Mouse (Mus musculus): Measurements from ENCODE around the gene Psmb2. TPM values are rescaled to one million over a fixed set of nuclear protein-coding genes. Genes with fewer than 3 reads are reported as not detected.

Gene Psmb2
- polyA plus RNA-seq, 1 experiment: 236 TPM

- no peak overlapping the region for H3K4me2 ChIP-seq (ENCODE audit: low read depth)
- no peaks in the 10 kb centered on the region for H3K79me2 ChIP-seq (ENCODE audit: control insufficient read depth, insufficient read depth)
- H3ac ChIP-seq (ENCODE audit: control insufficient read depth, insufficient read length): no peak overlapping the region
- H3K4me3 ChIP-seq: no peak overlapping the region
- no peaks in the 10 kb centered on the region for H3K27me3 ChIP-seq (ENCODE audit: control insufficient read depth, insufficient read depth, insufficient read length)
- H3K36me3 ChIP-seq (ENCODE audit: control insufficient read depth, insufficient read depth): peaks cover 63% of the 10 kb centered on the region
- no peak for TF ChIP-seq TCF3 (IDR thresholded peaks at IDR 0.05; ENCODE audit: insufficient read length, low read depth)
Measured at GRCm38 (mm10) chr4:126706630-126707438, 29.4 kb downstream of the Psmb2 start.

DNA sequence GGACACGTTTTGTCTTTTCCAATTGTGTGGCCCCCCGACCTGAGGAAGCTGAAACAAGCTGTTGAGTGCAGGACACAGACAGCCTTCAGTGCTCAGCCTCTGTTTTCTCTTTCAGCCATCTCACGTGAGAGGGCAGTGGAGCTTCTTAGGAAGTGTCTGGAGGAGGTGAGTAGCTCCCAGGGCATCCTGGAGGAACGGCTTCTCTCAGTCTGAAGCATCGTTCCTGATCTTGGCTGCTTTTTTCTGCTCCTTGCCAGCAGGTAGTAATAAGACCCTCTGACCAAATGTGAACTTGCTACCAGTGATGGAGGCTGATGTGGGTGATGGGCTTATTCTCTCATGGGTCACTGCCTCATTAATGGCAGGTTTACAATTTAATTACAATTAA is 30.0 kb downstream of the Psmb2 start:
- no peaks in the 10 kb centered on the region for H3K79me2 ChIP-seq (ENCODE audit: control insufficient read depth, insufficient read depth)
- no peak overlapping the region for H3ac ChIP-seq (ENCODE audit: control insufficient read depth, insufficient read length)
- TF ChIP-seq E2F4 (IDR thresholded peaks at IDR 0.05; ENCODE audit: insufficient read depth): no peak
- no peak for TF ChIP-seq REST (IDR thresholded peaks at IDR 0.05; ENCODE audit: insufficient read depth, insufficient read length)
- no peak for TF ChIP-seq POLR2A (IDR thresholded peaks at IDR 0.05; ENCODE audit: insufficient read length, low read depth)
- TF ChIP-seq TCF3 (IDR thresholded peaks at IDR 0.05; ENCODE audit: insufficient read length, low read depth): no peak
- no peak for TF ChIP-seq MAX (IDR thresholded peaks at IDR 0.05; ENCODE audit: low read depth)
- no peak for TF ChIP-seq MYOD1 (IDR thresholded peaks at IDR 0.05; ENCODE audit: control insufficient read depth in 1 of 3, insufficient read length in 2 of 3, low read depth in 2 of 3)
- no peak for TF ChIP-seq MYOG (IDR thresholded peaks at IDR 0.05; ENCODE audit: control insufficient read depth in 1 of 3, insufficient read depth in 1 of 3, insufficient read length in 2 of 3, low read depth in 2 of 3)
- no peak for TF ChIP-seq CEBPB (IDR thresholded peaks at IDR 0.05; ENCODE audit: insufficient read depth, poor library complexity, severe bottlenecking)
- no peak for TF ChIP-seq USF1 (IDR thresholded peaks at IDR 0.05; ENCODE audit: low read depth)
- TF ChIP-seq TCF12 (IDR thresholded peaks at IDR 0.05; ENCODE audit: insufficient read depth, poor library complexity, severe bottlenecking): no peak
- no peak for TF ChIP-seq SRF (IDR thresholded peaks at IDR 0.05; ENCODE audit: control insufficient read depth, insufficient read length, low read depth)
- no peak for TF ChIP-seq POLR2AphosphoS2 (IDR thresholded peaks at IDR 0.05; ENCODE audit: insufficient read length, low read depth)
- H3K27me3 ChIP-seq (ENCODE audit: control insufficient read depth, insufficient read depth, insufficient read length): no peaks in the 10 kb centered on the region
- H3K4me3 ChIP-seq: no peak overlapping the region
- H3K36me3 ChIP-seq (ENCODE audit: control insufficient read depth, insufficient read depth): peaks cover 60% of the 10 kb centered on the region
- no peak overlapping the region for H3K4me2 ChIP-seq (ENCODE audit: low read depth)

DNA sequence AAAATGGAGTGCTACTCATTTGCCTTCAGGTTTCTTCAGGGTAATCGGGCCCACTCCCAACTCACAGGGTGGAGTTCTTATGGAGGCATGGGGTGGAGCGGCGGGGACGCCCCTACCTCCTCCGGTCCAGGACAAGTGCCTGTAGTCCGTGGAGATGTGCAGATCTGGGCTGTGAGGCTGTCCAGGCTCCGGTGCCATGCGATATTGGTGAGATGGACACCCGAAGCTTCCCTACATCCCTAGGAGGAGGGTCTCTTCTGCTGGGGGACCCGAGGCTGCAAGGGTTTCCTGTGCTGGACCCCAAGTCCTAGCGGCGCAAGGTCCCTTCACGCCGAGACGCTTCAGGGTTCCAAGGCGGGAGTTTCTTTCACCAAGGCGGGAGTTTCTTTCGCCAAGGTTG is 54.7 kb downstream of the Psmb2 start:
- Histone ChIP-seq H3K36me3 (ENCODE audit: control insufficient read depth, insufficient read depth) (no peaks in the 10 kb centered on the region), H3K27me3 (ENCODE audit: control insufficient read depth, insufficient read depth, insufficient read length) (peaks cover 78% of the 10 kb centered on the region), H3K4me3 (no peak overlapping the region), H3K4me2 (ENCODE audit: low read depth) (no peak overlapping the region), H3ac (ENCODE audit: control insufficient read depth, insufficient read length) (no peak overlapping the region), H3K79me2 (ENCODE audit: control insufficient read depth, insufficient read depth) (no peaks in the 10 kb centered on the region)
- TF ChIP-seq SRF (IDR thresholded peaks at IDR 0.05; ENCODE audit: control insufficient read depth, insufficient read length, low read depth): no peak
- no peak for TF ChIP-seq TCF12 (IDR thresholded peaks at IDR 0.05; ENCODE audit: insufficient read depth, poor library complexity, severe bottlenecking)
- TF ChIP-seq REST (IDR thresholded peaks at IDR 0.05; ENCODE audit: insufficient read depth, insufficient read length): no peak
- TF ChIP-seq CEBPB (IDR thresholded peaks at IDR 0.05; ENCODE audit: insufficient read depth, poor library complexity, severe bottlenecking): no peak
- no peak for TF ChIP-seq POLR2AphosphoS2 (IDR thresholded peaks at IDR 0.05; ENCODE audit: insufficient read length, low read depth)
- TF ChIP-seq E2F4 (IDR thresholded peaks at IDR 0.05; ENCODE audit: insufficient read depth): no peak
- no peak for TF ChIP-seq MAX (IDR thresholded peaks at IDR 0.05; ENCODE audit: low read depth)
- no peak for TF ChIP-seq POLR2A (IDR thresholded peaks at IDR 0.05; ENCODE audit: insufficient read length, low read depth)
- TF ChIP-seq TCF3 (IDR thresholded peaks at IDR 0.05; ENCODE audit: insufficient read length, low read depth): no peak
- TF ChIP-seq USF1 (IDR thresholded peaks at IDR 0.05; ENCODE audit: low read depth): no peak
- TF ChIP-seq MYOD1 (IDR thresholded peaks at IDR 0.05; ENCODE audit: control insufficient read depth in 1 of 3, insufficient read length in 2 of 3, low read depth in 2 of 3): no peak
- no peak for TF ChIP-seq MYOG (IDR thresholded peaks at IDR 0.05; ENCODE audit: control insufficient read depth in 1 of 3, insufficient read depth in 1 of 3, insufficient read length in 2 of 3, low read depth in 2 of 3)

GRCm38 (mm10) chr4:126732531-126733380 is 55.3 kb downstream of the Psmb2 start:
- Histone ChIP-seq H3ac (ENCODE audit: control insufficient read depth, insufficient read length) (no peak overlapping the region), H3K27me3 (ENCODE audit: control insufficient read depth, insufficient read depth, insufficient read length) (peaks cover 83% of the 10 kb centered on the region), H3K36me3 (ENCODE audit: control insufficient read depth, insufficient read depth) (no peaks in the 10 kb centered on the region), H3K4me3 (no peak overlapping the region), H3K79me2 (ENCODE audit: control insufficient read depth, insufficient read depth) (no peaks in the 10 kb centered on the region), H3K4me2 (ENCODE audit: low read depth) (no peak overlapping the region)
- TF ChIP-seq USF1 (IDR thresholded peaks at IDR 0.05; ENCODE audit: low read depth) (no peak), POLR2AphosphoS2 (IDR thresholded peaks at IDR 0.05; ENCODE audit: insufficient read length, low read depth) (no peak), REST (IDR thresholded peaks at IDR 0.05; ENCODE audit: insufficient read depth, insufficient read length) (no peak), SRF (IDR thresholded peaks at IDR 0.05; ENCODE audit: control insufficient read depth, insufficient read length, low read depth) (no peak), TCF3 (IDR thresholded peaks at IDR 0.05; ENCODE audit: insufficient read length, low read depth) (no peak), E2F4 (IDR thresholded peaks at IDR 0.05; ENCODE audit: insufficient read depth) (no peak), MYOD1 (IDR thresholded peaks at IDR 0.05; ENCODE audit: control insufficient read depth in 1 of 3, insufficient read length in 2 of 3, low read depth in 2 of 3) (no peak), POLR2A (IDR thresholded peaks at IDR 0.05; ENCODE audit: insufficient read length, low read depth) (no peak), CEBPB (IDR thresholded peaks at IDR 0.05; ENCODE audit: insufficient read depth, poor library complexity, severe bottlenecking) (no peak), TCF12 (IDR thresholded peaks at IDR 0.05; ENCODE audit: insufficient read depth, poor library complexity, severe bottlenecking) (no peak), MYOG (IDR thresholded peaks at IDR 0.05; ENCODE audit: control insufficient read depth in 1 of 3, insufficient read depth in 1 of 3, insufficient read length in 2 of 3, low read depth in 2 of 3) (no peak), MAX (IDR thresholded peaks at IDR 0.05; ENCODE audit: low read depth) (no peak)
